Comparison of ENCODE assay signal across 12 mouse cellular contexts in genomic region chr4:106980669-106981068, GRCm38 (mm10).
DNase-seq lines count a peak whose midpoint lies in the region; ATAC-seq and TF ChIP-seq lines count a peak whose summit lies in the region.
"Had no signal": no experiment of that assay in that cellular context is flagged by ENCODE, and none has a peak within 500 bp of the region (broad histone marks: within the 10 kb centered on the region; RNA-seq: fewer than 3 reads in every experiment).

No protein-coding gene starts in this region.

- peak; percentile 87 for TF ChIP-seq EP300 in stomach, postnatal 0 days (optimal IDR thresholded peaks at IDR 0.05)

- peaks cover 42% of the 10 kb centered on the region for H3K4me1 ChIP-seq in lung, embryonic 14.5 days (ENCODE audit: insufficient read depth)
- H3K4me1 ChIP-seq in limb, embryonic 14.5 days (ENCODE audit: control insufficient read depth, insufficient read depth, low read length) = peaks cover 75% of the 10 kb centered on the region
- H3K4me1 ChIP-seq in stomach, postnatal 0 days (replicated peaks; ENCODE audit: control insufficient read depth, insufficient read depth) = peaks cover 23% of the 10 kb centered on the region

- 29% methylated on average over 7 of the region's 7 CpGs for WGBS in lung, embryonic 14.5 days
- 42% methylated on average over 7 of the region's 7 CpGs for WGBS in limb, embryonic 14.5 days
- 23% methylated on average over 7 of the region's 7 CpGs for WGBS in stomach, postnatal 0 days

- H3K4me3 ChIP-seq in lung, embryonic 14.5 days (ENCODE audit: low read depth, low read length) = no peak overlapping the region
- no peak overlapping the region for H3K4me3 ChIP-seq in limb, embryonic 14.5 days (replicated peaks; ENCODE audit: low read length)
- H3K4me3 ChIP-seq in stomach, postnatal 0 days (ENCODE audit: low read depth, low read length) = no peak overlapping the region
- H3K4me3 ChIP-seq: forebrain, embryonic 13.5 days; midbrain, embryonic 15.5 days had no signal

- no peak overlapping the region for H3K9ac ChIP-seq in lung, embryonic 14.5 days
- H3K9ac ChIP-seq in limb, embryonic 14.5 days (ENCODE audit: low read depth, low read length, severe bottlenecking) = no peak overlapping the region
- H3K9ac ChIP-seq in stomach, postnatal 0 days (ENCODE audit: low read length) = no peak overlapping the region; the same call in 1 of the 2 replicates
- H3K9ac ChIP-seq: forebrain, embryonic 13.5 days; midbrain, embryonic 15.5 days had no signal

- no peak overlapping the region; the same call in 1 of the 2 replicates for H3K4me2 ChIP-seq in lung, embryonic 14.5 days
- no peak overlapping the region for H3K4me2 ChIP-seq in limb, embryonic 14.5 days (replicated peaks; ENCODE audit: low read depth, low read length, severe bottlenecking)
- H3K4me2 ChIP-seq in stomach, postnatal 0 days (replicated peaks; ENCODE audit: low read depth) = no peak overlapping the region
- H3K4me2 ChIP-seq: forebrain, embryonic 13.5 days; midbrain, embryonic 15.5 days had no signal

- TF ChIP-seq POLR2A in limb, embryonic 14.5 days (IDR thresholded peaks at IDR 0.05; ENCODE audit: borderline replicate concordance, extremely low read depth, insufficient read depth, insufficient read length) = no peak

- no peaks in the 10 kb centered on the region for H3K27me3 ChIP-seq in lung, embryonic 14.5 days (ENCODE audit: insufficient read depth, low read length)
- no peaks in the 10 kb centered on the region for H3K27me3 ChIP-seq in limb, embryonic 14.5 days (ENCODE audit: control insufficient read depth, insufficient read depth, low read length)
- no peaks in the 10 kb centered on the region for H3K27me3 ChIP-seq in stomach, postnatal 0 days (ENCODE audit: control insufficient read depth, insufficient read depth, low read length)
- H3K27me3 ChIP-seq: forebrain, embryonic 13.5 days; midbrain, embryonic 15.5 days had no signal

- peak overlapping the region; percentile 54; the same call in 1 of the 2 replicates for H3K27ac ChIP-seq in lung, embryonic 14.5 days (ENCODE audit: low read depth)
- H3K27ac ChIP-seq in limb, embryonic 14.5 days (replicated peaks; ENCODE audit: low read depth, low read length) = no peak overlapping the region; the same call in 1 of the 2 replicates
- peak overlapping the region; percentile 92 for H3K27ac ChIP-seq in stomach, postnatal 0 days (replicated peaks)
- H3K27ac ChIP-seq: forebrain, embryonic 13.5 days; midbrain, embryonic 15.5 days had no signal

- H3K36me3 ChIP-seq in lung, embryonic 14.5 days (ENCODE audit: insufficient read depth) = peaks cover 3% of the 10 kb centered on the region; the same call in 1 of the 2 replicates
- H3K36me3 ChIP-seq in limb, embryonic 14.5 days (ENCODE audit: control insufficient read depth, insufficient read depth, low read length) = no peaks in the 10 kb centered on the region
- no peaks in the 10 kb centered on the region for H3K36me3 ChIP-seq in stomach, postnatal 0 days (ENCODE audit: control insufficient read depth, insufficient read depth, low read length)
- H3K36me3 ChIP-seq: midbrain, embryonic 15.5 days had no signal

- TF ChIP-seq CTCF in lung, embryonic 14.5 days (IDR thresholded peaks at IDR 0.05; ENCODE audit: low read depth) = no peak
- TF ChIP-seq CTCF in stomach, postnatal 0 days (IDR thresholded peaks at IDR 0.05; ENCODE audit: low read depth) = no peak

- peak; percentile 34 for DNase-seq in embryo, embryonic 11 days
- DNase-seq in embryo, embryonic 10.5 days (ENCODE audit: low spot score) = no peak
- DNase-seq in lung, embryonic 14.5 days = peak; percentile 66
- no peak for DNase-seq in lung, postnatal 4 days
- DNase-seq in limb, embryonic 14.5 days (ENCODE audit: low spot score) = peak; percentile 41
- DNase-seq in stomach, postnatal 0 days (ENCODE audit: low spot score) = peak; percentile 56
- no peak for DNase-seq in adipocyte (ENCODE audit: low spot score)
- no peak for DNase-seq in right cerebral cortex, postnatal 36 days (ENCODE audit: low spot score in 2 of 2)
- DNase-seq: layer of hippocampus, adult 9-11 months; thymus, adult 2 months had no signal

- H3K9me3 ChIP-seq in lung, embryonic 14.5 days (ENCODE audit: low read depth, low read length) = no peaks in the 10 kb centered on the region
- H3K9me3 ChIP-seq in limb, embryonic 14.5 days (ENCODE audit: control insufficient read depth, low read length) = no peaks in the 10 kb centered on the region
- H3K9me3 ChIP-seq in stomach, postnatal 0 days (ENCODE audit: control insufficient read depth, low read length) = no peaks in the 10 kb centered on the region
- H3K9me3 ChIP-seq: forebrain, embryonic 13.5 days; midbrain, embryonic 15.5 days had no signal

- ATAC-seq in lung, embryonic 14.5 days (ENCODE audit: insufficient read depth) = peak; percentile 35; the same call in 1 of the 2 replicates
- ATAC-seq in limb, embryonic 14.5 days (ENCODE audit: low FRiP score, low read depth) = no peak
- ATAC-seq in stomach, postnatal 0 days (ENCODE audit: low FRiP score, low TSS enrichment) = peak; percentile 56
- ATAC-seq: forebrain, embryonic 13.5 days; midbrain, embryonic 15.5 days had no signal

Comparison
In these comparisons a context has a peak if more than half of its experiments do, and no peak if none do; other contexts are left out.
1. DNase-seq: peak in embryo, embryonic 11 days (single experiment), lung, embryonic 14.5 days (single experiment), limb, embryonic 14.5 days (single experiment) and stomach, postnatal 0 days (single experiment); none in embryo, embryonic 10.5 days (single experiment), lung, postnatal 4 days (0 of 2), adipocyte (single experiment) and right cerebral cortex, postnatal 36 days (0 of 2).